Mouse (Mus musculus) 3T3-L1 (cell line): Measurements from ENCODE around the gene Slc9a7.

ENCODE experiments used
- DNase-seq: peaks from one replicate; pipeline ENCODE4 v3.0.0-alpha.2; 2015; ENCODE audit warnings: low read depth, low spot score

The Slc9a7 gene

DNA sequence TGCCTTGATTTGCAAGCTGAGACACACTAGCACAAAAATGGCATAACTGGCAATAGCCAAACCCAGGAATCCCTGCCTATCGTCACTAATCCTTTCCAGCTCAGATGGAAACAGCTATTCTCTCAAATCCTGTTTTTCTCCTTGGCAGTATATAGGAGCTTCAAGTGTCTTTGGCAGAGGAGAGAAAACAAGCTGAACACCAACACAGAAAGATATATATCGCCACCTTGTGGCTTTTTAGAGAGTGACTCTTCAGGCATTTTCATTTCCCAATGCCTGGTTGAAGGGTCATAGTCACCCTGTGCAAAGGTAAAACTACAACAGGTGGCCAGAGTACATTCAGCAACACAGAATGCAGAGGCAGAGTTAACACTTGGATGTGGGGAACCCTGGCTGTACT lies 134.1 kb downstream of the Slc9a7 start:
- peak; percentile 45 for DNase-seq

DNA sequence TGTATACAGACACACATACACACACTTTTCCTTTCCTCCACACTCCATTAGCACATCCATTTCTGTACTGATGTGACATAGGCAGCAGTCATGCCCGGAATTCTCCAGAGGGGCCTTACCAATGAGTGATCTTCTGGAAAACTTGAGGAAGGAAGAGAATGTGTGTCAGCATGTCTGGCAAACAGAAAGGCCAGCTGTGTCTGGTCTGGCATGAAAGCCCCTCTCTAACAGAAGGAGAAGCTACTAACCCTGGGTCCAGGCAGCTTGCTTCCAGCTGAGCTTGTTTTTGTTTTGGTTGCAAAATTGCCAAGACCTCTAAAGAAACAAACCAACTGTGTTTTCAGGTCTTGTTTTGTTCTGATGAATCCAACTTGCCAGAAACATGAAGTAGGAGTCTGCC lies 162.1 kb downstream of the Slc9a7 start:
- DNase-seq: no peak

DNA sequence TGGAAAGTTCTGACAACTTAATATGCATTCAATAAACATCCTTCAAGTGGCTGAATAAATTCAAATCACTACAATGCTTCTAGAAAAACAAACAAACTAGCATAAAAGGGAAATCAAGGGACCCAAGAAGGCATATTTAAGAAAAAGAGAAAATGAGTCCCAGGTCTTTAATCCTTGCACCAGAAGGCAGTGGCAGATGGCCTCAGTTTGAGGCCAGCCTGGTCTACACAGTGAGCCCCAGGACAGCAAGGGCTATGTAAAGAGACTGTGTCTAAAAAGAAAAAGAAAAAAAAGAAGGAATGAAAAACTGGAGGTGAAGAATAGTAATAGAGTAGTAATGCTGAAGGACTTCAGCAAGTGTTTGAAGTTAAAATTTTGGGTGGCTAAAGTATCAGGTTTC lies 162.7 kb downstream of the Slc9a7 start:
- no peak for DNase-seq

DNA sequence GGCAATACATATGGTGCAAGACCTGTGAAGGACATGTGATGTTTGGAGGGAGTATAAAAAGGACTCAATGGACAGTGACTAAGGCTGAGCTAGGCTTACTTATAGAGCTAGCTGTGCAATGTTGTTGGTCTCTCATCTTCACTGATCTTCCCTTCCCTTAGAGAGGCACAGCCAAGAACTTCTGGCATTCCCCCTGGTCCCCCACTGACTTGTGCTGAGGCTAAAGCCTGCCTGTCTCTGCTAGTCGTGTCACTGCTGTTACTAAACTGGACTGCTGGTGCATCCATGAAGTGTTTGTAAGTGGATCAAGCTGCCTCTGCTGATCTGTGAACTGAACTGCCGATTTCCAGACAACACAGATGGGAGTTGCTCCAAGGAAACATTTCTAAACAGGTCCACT lies 166.1 kb downstream of the Slc9a7 start:
- DNase-seq: no peak

DNA sequence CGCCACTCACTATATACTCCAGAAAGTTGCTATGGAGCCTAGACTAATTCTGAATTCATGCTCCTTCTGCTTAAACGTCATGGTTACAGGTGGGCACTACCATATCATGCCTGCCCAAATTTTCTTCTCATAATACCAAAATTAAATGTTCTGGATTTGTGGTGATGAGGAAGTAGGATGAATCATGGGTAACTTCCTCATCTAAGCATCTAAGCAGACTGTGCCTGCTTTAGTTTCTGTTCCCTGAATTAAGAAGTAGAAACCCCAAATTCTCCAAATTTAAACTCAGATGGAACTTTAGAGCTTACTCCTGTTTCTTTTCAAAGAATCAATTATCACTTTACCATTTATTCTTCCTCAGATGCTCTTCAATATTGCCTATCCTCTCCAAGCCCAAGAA lies 173.9 kb downstream of the Slc9a7 start:
- DNase-seq: no peak

DNA sequence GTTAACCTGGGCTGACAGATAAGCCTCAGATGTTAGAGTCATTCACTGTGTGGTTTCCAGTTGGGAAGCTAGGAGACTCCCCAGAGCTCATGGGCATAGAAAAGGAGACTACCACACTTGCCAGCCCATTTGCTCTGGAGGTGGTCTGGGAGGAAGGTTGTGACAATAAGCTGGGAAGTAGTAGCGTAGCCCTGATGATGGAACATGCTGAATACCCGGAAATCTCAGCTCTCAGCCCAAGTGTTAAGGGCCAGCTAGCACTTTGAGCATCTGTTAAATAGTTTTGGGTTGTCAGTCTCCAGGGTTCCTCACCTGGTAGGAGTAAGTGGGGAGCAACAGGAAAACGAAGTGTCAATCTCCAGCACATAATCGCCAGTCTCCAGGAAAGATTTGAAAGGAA lies 221.4 kb downstream of the Slc9a7 start:
- no peak for DNase-seq

DNA sequence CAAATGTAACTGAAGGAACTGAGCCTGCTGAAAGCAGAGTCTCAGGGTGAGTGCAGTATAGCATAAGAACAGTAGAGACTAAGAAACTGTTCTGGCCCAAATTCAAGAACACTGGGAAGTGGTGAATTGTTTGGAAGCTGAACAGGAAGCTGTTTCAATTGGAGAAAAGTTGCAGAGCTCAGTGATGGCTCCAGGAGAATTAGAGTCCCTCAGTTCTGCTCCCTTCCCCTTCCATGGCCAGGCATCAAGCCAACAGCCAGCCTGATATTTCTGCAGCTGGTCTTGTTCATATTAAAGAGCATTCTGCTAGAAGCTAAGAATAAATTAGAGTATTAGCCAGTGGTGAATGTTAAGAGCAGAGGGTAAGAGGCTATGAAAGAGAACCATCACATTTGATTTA lies 225.0 kb downstream of the Slc9a7 start:
- no peak for DNase-seq

DNA sequence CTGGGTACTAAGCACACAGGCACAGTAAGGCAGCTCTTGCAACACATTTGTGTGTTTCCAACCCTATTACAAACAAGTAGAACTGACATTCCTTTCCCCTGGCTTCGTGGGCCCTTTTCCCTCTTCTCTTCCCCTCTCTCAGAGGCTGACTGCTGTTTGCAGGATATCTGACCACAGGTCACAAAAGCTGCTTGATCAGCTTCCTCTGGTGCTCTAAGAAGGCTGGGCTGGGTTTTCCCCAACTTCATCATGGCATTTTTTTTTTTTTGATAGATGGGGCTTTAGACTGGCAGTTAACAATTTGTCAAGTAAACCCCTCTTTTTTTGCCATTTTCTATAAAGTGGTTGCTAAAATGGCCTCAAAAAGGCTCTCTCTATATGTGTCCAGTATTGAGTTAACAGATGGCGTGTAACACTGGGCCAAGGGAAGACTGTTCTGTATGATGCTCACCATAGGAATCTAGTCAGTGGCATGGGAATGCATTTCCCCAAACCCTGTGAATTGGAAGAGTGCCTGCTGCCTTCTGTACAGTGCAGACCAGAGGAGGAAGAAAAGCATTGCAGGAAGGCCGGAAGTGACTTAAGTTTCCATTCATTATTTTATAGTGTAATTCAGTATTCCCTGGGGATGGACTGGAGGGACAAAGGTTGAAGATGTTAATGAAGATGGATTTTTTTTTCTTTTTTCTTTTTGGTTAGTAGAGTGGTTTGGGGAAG lies 229.7 kb downstream of the Slc9a7 start:
- no peak for DNase-seq

DNA sequence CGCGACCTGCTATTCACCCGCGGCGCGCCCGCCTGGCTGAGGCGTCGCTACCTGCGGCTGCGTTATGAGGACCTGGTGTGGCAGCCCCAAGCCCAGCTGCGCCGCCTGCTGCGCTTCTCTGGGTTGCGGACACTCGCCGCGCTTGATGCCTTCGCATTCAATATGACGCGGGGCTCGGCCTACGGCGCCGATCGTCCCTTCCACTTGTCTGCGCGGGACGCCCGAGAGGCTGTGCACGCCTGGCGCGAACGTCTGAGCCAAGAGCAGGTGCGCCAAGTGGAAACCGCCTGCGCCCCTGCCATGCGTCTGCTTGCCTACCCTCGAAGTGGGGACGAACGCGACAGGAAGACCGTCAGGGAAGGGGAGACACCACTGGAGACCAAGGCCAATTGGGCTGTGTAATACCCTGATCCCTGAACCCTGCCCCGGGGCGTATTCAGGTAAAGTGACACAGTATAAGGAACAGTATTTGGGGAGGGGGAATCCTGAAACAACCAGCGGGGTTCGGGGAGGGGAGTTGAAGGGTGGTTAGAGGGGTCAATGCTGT lies 230.8 kb downstream of the Slc9a7 start:
- DNase-seq: no peak

DNA sequence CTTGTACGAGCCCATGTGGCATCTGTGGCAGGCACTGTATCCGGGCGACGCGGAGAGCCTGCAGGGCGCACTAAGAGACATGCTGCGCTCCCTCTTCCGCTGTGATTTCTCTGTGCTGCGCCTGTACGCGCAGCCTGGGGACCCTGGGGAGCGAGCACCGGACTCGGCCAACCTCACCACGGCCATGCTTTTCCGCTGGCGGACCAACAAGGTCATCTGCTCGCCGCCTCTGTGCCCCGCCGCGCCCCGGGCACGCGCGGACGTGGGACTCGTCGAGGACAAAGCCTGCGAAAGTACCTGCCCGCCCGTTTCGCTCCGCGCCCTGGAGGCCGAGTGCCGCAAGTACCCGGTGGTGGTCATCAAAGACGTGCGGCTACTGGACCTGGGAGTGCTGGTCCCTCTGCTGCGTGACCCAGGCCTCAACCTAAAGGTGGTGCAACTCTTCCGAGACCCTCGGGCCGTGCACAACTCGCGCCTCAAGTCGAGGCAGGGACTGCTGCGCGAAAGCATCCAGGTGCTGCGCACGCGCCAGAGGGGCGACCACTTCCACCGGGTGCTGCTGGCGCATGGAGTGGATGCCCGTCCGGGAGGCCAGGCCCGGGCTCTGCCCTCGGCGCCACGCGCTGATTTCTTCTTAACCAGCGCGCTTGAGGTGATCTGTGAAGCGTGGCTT lies 231.4 kb downstream of the Slc9a7 start:
- no peak for DNase-seq

DNA sequence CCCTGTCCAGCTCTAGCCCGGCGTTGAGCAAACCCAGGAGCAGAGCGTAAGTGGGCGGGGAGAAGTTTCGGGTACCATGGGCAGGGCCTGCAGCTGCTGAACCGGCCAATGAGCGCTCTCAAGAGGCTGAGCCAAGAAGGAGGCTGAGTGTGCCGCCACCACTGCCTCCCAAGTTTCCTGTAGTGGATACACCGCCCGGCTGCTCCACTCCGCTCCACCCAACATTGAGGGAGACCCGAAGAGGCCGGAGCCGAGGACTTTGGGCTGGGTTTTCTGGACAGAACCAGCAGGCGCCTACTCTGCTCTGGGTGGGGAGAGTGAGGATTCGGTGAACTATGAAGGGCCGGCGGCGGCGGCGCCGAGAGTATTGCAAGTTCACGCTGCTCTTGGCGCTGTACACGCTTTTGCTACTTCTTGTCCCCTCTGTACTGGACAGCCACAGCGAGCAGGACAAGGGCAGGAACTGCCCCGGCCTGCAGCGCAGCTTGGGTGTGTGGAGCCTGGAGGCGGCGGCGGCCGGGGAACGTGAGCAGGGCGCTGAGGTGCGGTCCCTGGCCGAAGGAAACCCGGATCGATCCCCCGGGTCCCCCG lies 232.1 kb downstream of the Slc9a7 start, which contains the start of gene Chst7:
Gene Chst7, plus strand, starts transcription at position 180 of the 591 bp plus-strand sequence.
- no peak for DNase-seq
